Mouse (Mus musculus): ENCODE measurements around the gene Spaar. TPM values are rescaled to one million over a fixed set of nuclear protein-coding genes. Genes with fewer than 3 reads are reported as not detected.

Gene Spaar
- polyA plus RNA-seq, 1 experiment: not detected

GRCm38 (mm10) chr4:43705991-43706390 is 23.8 kb upstream of the Spaar start:
- no peak for TF ChIP-seq POLR2A (IDR thresholded peaks at IDR 0.05; ENCODE audit: borderline replicate concordance, low read depth, low read length)
- TF ChIP-seq CTCF (IDR thresholded peaks at IDR 0.05; ENCODE audit: low read depth, low read length): no peak
- Histone ChIP-seq H3K4me3 (ENCODE audit: insufficient read depth, low read length) (no peak overlapping the region), H3K4me1 (ENCODE audit: control insufficient read depth, insufficient read depth, low read length) (no peaks in the 10 kb centered on the region), H3K27ac (ENCODE audit: insufficient read depth, low read depth, low read length) (no peak overlapping the region)

GRCm38 (mm10) chr4:43709869-43710268 is 20.0 kb upstream of the Spaar start, which contains the start of gene Olfr71:
Olfr71 (minus strand) TSS chr4:43710255.
- Histone ChIP-seq H3K27ac (ENCODE audit: insufficient read depth, low read depth, low read length) (no peak within 1 kb of the TSS), H3K4me3 (ENCODE audit: insufficient read depth, low read length) (no peak within 1 kb of the TSS), H3K4me1 (ENCODE audit: control insufficient read depth, insufficient read depth, low read length) (no peaks in the 10 kb centered on the region)
- TF ChIP-seq POLR2A (IDR thresholded peaks at IDR 0.05; ENCODE audit: borderline replicate concordance, low read depth, low read length): no peak
- TF ChIP-seq CTCF (IDR thresholded peaks at IDR 0.05; ENCODE audit: low read depth, low read length): no peak

- Histone ChIP-seq H3K4me1 (ENCODE audit: control insufficient read depth, insufficient read depth, low read length) (no peaks in the 10 kb centered on the region), H3K27ac (ENCODE audit: insufficient read depth, low read depth, low read length) (no peak overlapping the region), H3K4me3 (ENCODE audit: insufficient read depth, low read length) (no peak overlapping the region)
- TF ChIP-seq POLR2A (IDR thresholded peaks at IDR 0.05; ENCODE audit: borderline replicate concordance, low read depth, low read length) (no peak), CTCF (IDR thresholded peaks at IDR 0.05; ENCODE audit: low read depth, low read length) (peak; percentile 84)
Measured at GRCm38 (mm10) chr4:43711821-43712220, 18.0 kb upstream of the Spaar start.

GRCm38 (mm10) chr4:43713652-43714219 is 16.1 kb upstream of the Spaar start:
- no peaks in the 10 kb centered on the region for H3K4me1 ChIP-seq (ENCODE audit: control insufficient read depth, insufficient read depth, low read length)
- TF ChIP-seq CTCF (IDR thresholded peaks at IDR 0.05; ENCODE audit: low read depth, low read length): no peak
- no peak for TF ChIP-seq POLR2A (IDR thresholded peaks at IDR 0.05; ENCODE audit: borderline replicate concordance, low read depth, low read length)
- H3K4me3 ChIP-seq (ENCODE audit: insufficient read depth, low read length): no peak overlapping the region
- no peak overlapping the region for H3K27ac ChIP-seq (ENCODE audit: insufficient read depth, low read depth, low read length)

GRCm38 (mm10) chr4:43720491-43721228 is 9.2 kb upstream of the Spaar start:
- Histone ChIP-seq H3K4me3 (ENCODE audit: insufficient read depth, low read length) (no peak overlapping the region), H3K4me1 (ENCODE audit: control insufficient read depth, insufficient read depth, low read length) (no peaks in the 10 kb centered on the region), H3K27ac (ENCODE audit: insufficient read depth, low read depth, low read length) (no peak overlapping the region)
- TF ChIP-seq CTCF (IDR thresholded peaks at IDR 0.05; ENCODE audit: low read depth, low read length) (no peak), POLR2A (IDR thresholded peaks at IDR 0.05; ENCODE audit: borderline replicate concordance, low read depth, low read length) (no peak)

GRCm38 (mm10) chr4:43722191-43722590 is 7.6 kb upstream of the Spaar start:
- no peak for TF ChIP-seq POLR2A (IDR thresholded peaks at IDR 0.05; ENCODE audit: borderline replicate concordance, low read depth, low read length)
- no peak for TF ChIP-seq CTCF (IDR thresholded peaks at IDR 0.05; ENCODE audit: low read depth, low read length)
- Histone ChIP-seq H3K27ac (ENCODE audit: insufficient read depth, low read depth, low read length) (no peak overlapping the region), H3K4me3 (ENCODE audit: insufficient read depth, low read length) (no peak overlapping the region), H3K4me1 (ENCODE audit: control insufficient read depth, insufficient read depth, low read length) (no peaks in the 10 kb centered on the region)

- no peak for TF ChIP-seq CTCF (IDR thresholded peaks at IDR 0.05; ENCODE audit: low read depth, low read length)
- no peak for TF ChIP-seq POLR2A (IDR thresholded peaks at IDR 0.05; ENCODE audit: borderline replicate concordance, low read depth, low read length)
- Histone ChIP-seq H3K27ac (ENCODE audit: insufficient read depth, low read depth, low read length) (no peak overlapping the region), H3K4me3 (ENCODE audit: insufficient read depth, low read length) (no peak overlapping the region), H3K4me1 (ENCODE audit: control insufficient read depth, insufficient read depth, low read length) (no peaks in the 10 kb centered on the region)
Measured at GRCm38 (mm10) chr4:43724764-43725163, 5.1 kb upstream of the Spaar start.

- TF ChIP-seq POLR2A (IDR thresholded peaks at IDR 0.05; ENCODE audit: borderline replicate concordance, low read depth, low read length) (no peak), CTCF (IDR thresholded peaks at IDR 0.05; ENCODE audit: low read depth, low read length) (no peak)
- H3K27ac ChIP-seq (ENCODE audit: insufficient read depth, low read depth, low read length): no peak overlapping the region
- H3K4me1 ChIP-seq (ENCODE audit: control insufficient read depth, insufficient read depth, low read length): no peaks in the 10 kb centered on the region
- no peak overlapping the region for H3K4me3 ChIP-seq (ENCODE audit: insufficient read depth, low read length)
Measured at GRCm38 (mm10) chr4:43726228-43726993, 3.4 kb upstream of the Spaar start.

- Histone ChIP-seq H3K4me3 (ENCODE audit: insufficient read depth, low read length) (no peak within 1 kb of the TSS), H3K27ac (ENCODE audit: insufficient read depth, low read depth, low read length) (no peak within 1 kb of the TSS), H3K4me1 (ENCODE audit: control insufficient read depth, insufficient read depth, low read length) (no peaks in the 10 kb centered on the region)
- TF ChIP-seq CTCF (IDR thresholded peaks at IDR 0.05; ENCODE audit: low read depth, low read length) (no peak), POLR2A (IDR thresholded peaks at IDR 0.05; ENCODE audit: borderline replicate concordance, low read depth, low read length) (no peak)
Measured at GRCm38 (mm10) chr4:43726995-43727394, 2.8 kb upstream of the Spaar start, which contains the start of gene Hrct1. Hrct1 (plus strand) TSS chr4:43727188.
